ENCODE assay signal across 15 mouse cellular contexts in genomic region chr8:128078740-128079139, GRCm38 (mm10).
A peak's percentile ranks its signal among the peaks of the same experiment; 100 is the strongest.
DNase-seq lines count a peak whose midpoint lies in the region; ATAC-seq and TF ChIP-seq lines count a peak whose summit lies in the region.
"Had no signal": no experiment of that assay in that cellular context is flagged by ENCODE, and none has a peak within 500 bp of the region (broad histone marks: within the 10 kb centered on the region; RNA-seq: fewer than 3 reads in every experiment).

No protein-coding gene starts in this region.

- peak; percentile 94 for TF ChIP-seq EP300 in CH12.LX (IDR thresholded peaks at IDR 0.05; ENCODE audit: low read length)

- in situ Hi-C loops in CH12.LX (cut with MboI; ENCODE audit: low pct_ligation_motif_present, low pct_unique_long_range_greater_than_20kb, low sequenced_read_pairs) = no loop called here

- no peak overlapping the region for H3K27ac ChIP-seq in CH12.LX (ENCODE audit: insufficient read depth, low read depth)
- no peak overlapping the region for H3K27ac ChIP-seq in intestine, postnatal 0 days (ENCODE audit: low read depth, low read length)
- H3K27ac ChIP-seq in limb, embryonic 10.5 days = no peak overlapping the region
- H3K27ac ChIP-seq: heart, adult 2 months; hindbrain, embryonic 13.5 days; limb, embryonic 15.5 days; stomach, embryonic 15.5 days had no signal

- peaks cover 16 to 40% of the 10 kb centered on the region in 2 experiments for H3K4me1 ChIP-seq in CH12.LX (ENCODE audit: control insufficient read depth in 1 of 2, insufficient read depth in 2 of 2)
- H3K4me1 ChIP-seq in intestine, postnatal 0 days (replicated peaks; ENCODE audit: control insufficient read depth, insufficient read depth, low read length) = no peaks in the 10 kb centered on the region
- H3K4me1 ChIP-seq in limb, embryonic 10.5 days = no peaks in the 10 kb centered on the region
- H3K4me1 ChIP-seq: hindbrain, embryonic 13.5 days; limb, embryonic 15.5 days; stomach, embryonic 15.5 days had no signal

- no peaks in the 10 kb centered on the region for H3K27me3 ChIP-seq in CH12.LX (replicated peaks)
- H3K27me3 ChIP-seq in intestine, postnatal 0 days (replicated peaks; ENCODE audit: control insufficient read depth, insufficient read depth, low read length) = no peaks in the 10 kb centered on the region
- H3K27me3 ChIP-seq in limb, embryonic 10.5 days (ENCODE audit: low read depth, poor library complexity, severe bottlenecking) = no peaks in the 10 kb centered on the region
- H3K27me3 ChIP-seq: hindbrain, embryonic 13.5 days; limb, embryonic 15.5 days; stomach, embryonic 15.5 days had no signal

- WGBS in intestine, postnatal 0 days = 81% methylated on average over 1 of the region's 1 CpGs
- WGBS in limb, embryonic 10.5 days = 98% methylated on average over 1 of the region's 1 CpGs

- H3K79me2 ChIP-seq in CH12.LX (replicated peaks; ENCODE audit: control insufficient read depth, extremely low read depth, insufficient read depth, poor library complexity, severe bottlenecking) = no peaks in the 10 kb centered on the region

- dilution Hi-C loops in CH12.LX (cut with MboI; ENCODE audit: extremely low pct_ligation_motif_present, extremely low pct_unique_long_range_greater_than_20kb, low sequenced_read_pairs) = no loop called here

- peak; percentile 36 to 56 for DNase-seq in heart, adult 9 months (ENCODE audit: low spot score in 2 of 2)
- DNase-seq in heart, postnatal 36 days = no peak
- DNase-seq in CH12.LX (ENCODE audit: extremely low read depth) = peak; percentile 87
- DNase-seq in limb, embryonic 10.5 days (ENCODE audit: low spot score) = no peak
- DNase-seq: forebrain, postnatal 0 days; kidney, postnatal 10 days; layer of hippocampus, postnatal 36 days; thymus, postnatal 36 days had no signal

- peak overlapping the region; percentile 56; the same call in 1 of the 2 replicates for H3K9ac ChIP-seq in CH12.LX (ENCODE audit: insufficient read depth, low read depth)
- H3K9ac ChIP-seq in intestine, postnatal 0 days (ENCODE audit: low read depth, low read length) = no peak overlapping the region
- H3K9ac ChIP-seq: forebrain, postnatal 0 days; hindbrain, embryonic 13.5 days; limb, embryonic 15.5 days; stomach, embryonic 15.5 days had no signal

- no peaks in the 10 kb centered on the region for H3K9me3 ChIP-seq in CH12.LX (replicated peaks; ENCODE audit: low read length)
- H3K9me3 ChIP-seq in intestine, postnatal 0 days (ENCODE audit: control insufficient read depth) = no peaks in the 10 kb centered on the region
- H3K9me3 ChIP-seq in limb, embryonic 10.5 days (replicated peaks) = no peaks in the 10 kb centered on the region
- H3K9me3 ChIP-seq: hindbrain, embryonic 13.5 days; limb, embryonic 15.5 days; stomach, embryonic 15.5 days had no signal

- H3K4me3 ChIP-seq in CH12.LX (replicated peaks in 1 of 3; ENCODE audit: low read depth in 2 of 3, low read length in 2 of 3, poor library complexity in 1 of 3) = no peak overlapping the region
- H3K4me3 ChIP-seq in intestine, postnatal 0 days (ENCODE audit: low read depth, low read length) = no peak overlapping the region
- no peak overlapping the region for H3K4me3 ChIP-seq in limb, embryonic 10.5 days
- H3K4me3 ChIP-seq: heart, adult 2 months; hindbrain, embryonic 13.5 days; limb, embryonic 15.5 days; stomach, embryonic 15.5 days had no signal

- peak overlapping the region; percentile 19; the same call in 1 of the 2 replicates for H3K4me2 ChIP-seq in CH12.LX (ENCODE audit: insufficient read depth, low read depth, poor library complexity, severe bottlenecking)
- no peak overlapping the region for H3K4me2 ChIP-seq in intestine, postnatal 0 days (replicated peaks; ENCODE audit: low read depth)
- H3K4me2 ChIP-seq: hindbrain, embryonic 13.5 days; limb, embryonic 15.5 days; stomach, embryonic 15.5 days had no signal

- H3K36me3 ChIP-seq in CH12.LX (replicated peaks in 1 of 2; ENCODE audit: control insufficient read depth in 1 of 2, insufficient read depth in 1 of 2, low read length in 1 of 2) = no peaks in the 10 kb centered on the region
- H3K36me3 ChIP-seq in intestine, postnatal 0 days (ENCODE audit: control insufficient read depth, insufficient read depth) = no peaks in the 10 kb centered on the region
- no peaks in the 10 kb centered on the region for H3K36me3 ChIP-seq in limb, embryonic 10.5 days
- H3K36me3 ChIP-seq: hindbrain, embryonic 13.5 days; limb, embryonic 15.5 days; stomach, embryonic 15.5 days had no signal

- TF ChIP-seq CTCF in CH12.LX (conservative IDR thresholded peaks at IDR 0.05 in 1 of 2, IDR thresholded peaks at IDR 0.05 in 1 of 2; ENCODE audit: low read depth in 2 of 2, low read length in 2 of 2) = no peak
- TF ChIP-seq CTCF in intestine, postnatal 0 days (IDR thresholded peaks at IDR 0.05; ENCODE audit: low read depth) = no peak

- TF ChIP-seq RAD21 in CH12.LX (IDR thresholded peaks at IDR 0.05; ENCODE audit: low read depth, low read length) = peak; percentile 16

- intact Hi-C loops in heart, postnatal 36 days (cut with DNase I) = no loop called here

- peak; percentile 89 for ATAC-seq in granulocyte monocyte progenitor cell, adult 5-6 weeks (replicated peaks; ENCODE audit: poor library complexity, severe bottlenecking)
- peak; percentile 87 for ATAC-seq in neutrophil, adult 5-6 weeks (ENCODE audit: extremely low read depth, insufficient number of reproducible peaks, low FRiP score, poor library complexity, severe bottlenecking)
- ATAC-seq in intestine, postnatal 0 days = no peak
- ATAC-seq: forebrain, postnatal 0 days had no signal

- no peak for TF ChIP-seq POLR2A in CH12.LX (IDR thresholded peaks at IDR 0.05; ENCODE audit: low read depth, low read length)

TF ChIP-seq in CH12.LX, 34 proteins besides CTCF, POLR2A, EP300 and RAD21:
- 0 out of 2 replicates have a peak, but pooled peaks have one; percentile 41 for TF ChIP-seq KAT2A (IDR thresholded peaks at IDR 0.05; ENCODE audit: insufficient replicate concordance, low read length)
- TF ChIP-seq TBP (conservative IDR thresholded peaks at IDR 0.05; ENCODE audit: low read depth, low read length) = no peak
- peak; percentile 54 for TF ChIP-seq CHD2 (IDR thresholded peaks at IDR 0.05; ENCODE audit: low read length)
- 0 out of 2 replicates have a peak, but pooled peaks have one; percentile 33 for TF ChIP-seq MYC (IDR thresholded peaks at IDR 0.05; ENCODE audit: low read depth, low read length)
- peak; percentile 36; the same call in 1 of the 2 replicates for TF ChIP-seq NELFE (IDR thresholded peaks at IDR 0.05; ENCODE audit: low read depth, low read length)
- TF ChIP-seq MAX (IDR thresholded peaks at IDR 0.05; ENCODE audit: low read length) = 0 out of 2 replicates have a peak, but pooled peaks have one; percentile 20
- TF ChIP-seq JUND (conservative IDR thresholded peaks at IDR 0.05; ENCODE audit: low read depth, low read length) = 0 out of 2 replicates have a peak, but pooled peaks have one; percentile 41
- TF ChIP-seq E2F4 (IDR thresholded peaks at IDR 0.05; ENCODE audit: insufficient replicate concordance, low read depth, low read length) = no peak
- TF ChIP-seq CHD1 (IDR thresholded peaks at IDR 0.05; ENCODE audit: low read depth, low read length) = 0 out of 2 replicates have a peak, but pooled peaks have one; percentile 30
- peak; percentile 99 for TF ChIP-seq MEF2A (IDR thresholded peaks at IDR 0.05; ENCODE audit: borderline replicate concordance, low read depth, low read length)
- TF ChIP-seq USF1 (IDR thresholded peaks at IDR 0.05; ENCODE audit: low read depth, low read length) = no peak
- peak; percentile 76 for TF ChIP-seq MAZ (IDR thresholded peaks at IDR 0.05; ENCODE audit: low read depth, low read length)
- peak; percentile 90 for TF ChIP-seq ETS1 (conservative IDR thresholded peaks at IDR 0.05; ENCODE audit: low read depth, low read length)
- no peak for TF ChIP-seq POLR2AphosphoS2 (IDR thresholded peaks at IDR 0.05; ENCODE audit: low read depth, low read length)
- peak; percentile 79 for TF ChIP-seq TCF12 (IDR thresholded peaks at IDR 0.05; ENCODE audit: low read depth, low read length)
- peak; percentile 47 for TF ChIP-seq HCFC1 (IDR thresholded peaks at IDR 0.05; ENCODE audit: low read depth, low read length)
- TF ChIP-seq ZNF384 (IDR thresholded peaks at IDR 0.05; ENCODE audit: low read depth, low read length) = 0 out of 2 replicates have a peak, but pooled peaks have one; percentile 52
- TF ChIP-seq IRF4 (IDR thresholded peaks at IDR 0.05; ENCODE audit: low read depth, low read length) = peak; percentile 93
- TF ChIP-seq RCOR1 (conservative IDR thresholded peaks at IDR 0.05; ENCODE audit: low read depth, low read length) = peak; percentile 79
- TF ChIP-seq SIN3A (IDR thresholded peaks at IDR 0.05; ENCODE audit: low read length) = peak; percentile 44; the same call in 1 of the 2 replicates
- peak; percentile 48; the same call in 1 of the 2 replicates for TF ChIP-seq MAFK (IDR thresholded peaks at IDR 0.05; ENCODE audit: insufficient replicate concordance, low read length)
- TF ChIP-seq ELF1 (IDR thresholded peaks at IDR 0.05; ENCODE audit: low read depth, low read length) = 0 out of 2 replicates have a peak, but pooled peaks have one; percentile 22
- TF ChIP-seq UBTF (IDR thresholded peaks at IDR 0.05; ENCODE audit: low read depth, low read length) = no peak
- peak; percentile 83 for TF ChIP-seq BHLHE40 (IDR thresholded peaks at IDR 0.05; ENCODE audit: low read depth, low read length)
- TF ChIP-seq NRF1 (IDR thresholded peaks at IDR 0.05; ENCODE audit: low read depth, low read length) = no peak

Comparison
In these comparisons a context has a peak if more than half of its experiments do, and no peak if none do; other contexts are left out.
1. DNase-seq: peak in heart, adult 9 months (2 of 2) and CH12.LX (single experiment); none in heart, postnatal 36 days (0 of 2) and limb, embryonic 10.5 days (single experiment).